In genomic region chr13:53205128-53205911, GRCm38 (mm10) we compare ENCODE assay signal across 10 mouse cellular contexts.
DNase-seq lines count a peak whose midpoint lies in the region; ATAC-seq lines count a peak whose summit lies in the region.
"Had no signal": no experiment of that assay in that cellular context is flagged by ENCODE, and none has a peak within 500 bp of the region (broad histone marks: within the 10 kb centered on the region; RNA-seq: fewer than 3 reads in every experiment).

No protein-coding gene starts in this region.

- no peaks in the 10 kb centered on the region for H3K9me3 ChIP-seq in liver, embryonic 12.5 days (replicated peaks)

- peak; percentile 29 for DNase-seq in kidney, postnatal 14 days
- no peak for DNase-seq in kidney, adult 18-20 months
- DNase-seq in embryo, embryonic 11 days = peak; percentile 84
- DNase-seq in fibroblast of lung, adult 2 months (ENCODE audit: low read depth) = peak; percentile 54
- no peak for DNase-seq in spleen, adult 12 weeks (ENCODE audit: low spot score)
- no peak for DNase-seq in layer of hippocampus, adult 9-11 months
- DNase-seq: cerebellum, adult 18-20 months had no signal

- no peaks in the 10 kb centered on the region for H3K36me3 ChIP-seq in liver, embryonic 12.5 days

- no peaks in the 10 kb centered on the region for H3K4me1 ChIP-seq in liver, embryonic 12.5 days

- H3K9ac ChIP-seq in liver, embryonic 12.5 days = no peak overlapping the region

- peak overlapping the region; percentile 25; the same call in 1 of the 2 replicates for H3K27ac ChIP-seq in liver, embryonic 12.5 days

- H3K4me3 ChIP-seq in liver, embryonic 12.5 days = no peak overlapping the region
- H3K4me3 ChIP-seq: myocyte had no signal

- H3K4me2 ChIP-seq in liver, embryonic 12.5 days = no peak overlapping the region

- no peak for ATAC-seq in liver, embryonic 12.5 days
- no peak for ATAC-seq in monocyte, adult 5-6 weeks (replicated peaks; ENCODE audit: insufficient number of reproducible peaks, low FRiP score, low TSS enrichment, poor library complexity, severe bottlenecking)

- 29% methylated on average over 17 of the region's 17 CpGs for WGBS in liver, embryonic 12.5 days (ENCODE audit: insufficient replicate concordance)

- H3K27me3 ChIP-seq in liver, embryonic 12.5 days (replicated peaks) = no peaks in the 10 kb centered on the region

Comparison
In these comparisons a context has a peak if more than half of its experiments do, and no peak if none do; other contexts are left out.
1. DNase-seq: peak in kidney, postnatal 14 days (single experiment), embryo, embryonic 11 days (single experiment) and fibroblast of lung, adult 2 months (single experiment); none in kidney, adult 18-20 months (single experiment), spleen, adult 12 weeks (single experiment) and layer of hippocampus, adult 9-11 months (single experiment).